Mouse (Mus musculus) leukemia stem cell, adult 10-12 weeks (primary cell): ENCODE results near the gene Ifi27l2b. TPM values are rescaled to one million over a fixed set of nuclear protein-coding genes. Genes with fewer than 3 reads are reported as not detected.

Experiments
- polyA plus RNA-seq: library from polyadenylated mRNA; stranded (reverse); fragments of >175 nt; gene quantifications from 2 replicates; pipeline ENCODE4 v1.2.3, GENCODE M21; 2012; ENCODE audit warnings: low replicate concordance

Gene Ifi27l2b
- not detected in 2 replicates for polyA plus RNA-seq

GRCm38 (mm10) chr12:103457140-103457539 lies at the start of gene Ifi27l2b:
Gene Ifi27l2b (minus strand): TSS chr12:103457223.

GRCm38 (mm10) chr12:103443524-103443923 lies 13.5 kb downstream of the Ifi27l2b start, which contains the start of gene Ifi27l2a:
Gene Ifi27l2a (minus strand): TSS chr12:103443680.

GRCm38 (mm10) chr12:103433986-103434731 lies 22.9 kb downstream of the Ifi27l2b start, which contains the start of gene Ifi27:
Gene Ifi27 (plus strand): TSS chr12:103434211.

GRCm38 (mm10) chr12:103425729-103426470 lies 31.1 kb downstream of the Ifi27l2b start, which contains the start of gene Ddx24:
Gene Ddx24 (minus strand): TSS chr12:103425830.

GRCm38 (mm10) chr12:103407720-103408119 lies 49.3 kb downstream of the Ifi27l2b start, which contains the start of gene 9330161L09Rik:
Gene 9330161L09Rik (minus strand): TSS chr12:103407820.

Other genes starting within 250 kb of the Ifi27l2b start
- gene Prima1, start 215.1 kb downstream of the Ifi27l2b start, polyA plus RNA-seq, result not detected in 2 replicates
- not detected in 2 replicates for gene Fam181a, start 146.2 kb downstream of the Ifi27l2b start, polyA plus RNA-seq
- gene Asb2, start 101.2 kb downstream of the Ifi27l2b start, polyA plus RNA-seq, result 27.6 and 43.7 TPM in 2 replicates
- gene Otub2, start 68.5 kb downstream of the Ifi27l2b start, polyA plus RNA-seq, result 6.9 and 11.8 TPM in 2 replicates
- gene 9330161L09Rik, start 49.4 kb downstream of the Ifi27l2b start, polyA plus RNA-seq, result not detected in 2 replicates
- 17.6 and 42.7 TPM in 2 replicates for gene Ddx24, start 31.4 kb downstream of the Ifi27l2b start, polyA plus RNA-seq
- 9.1 and 11.5 TPM in 2 replicates for gene Ifi27, start 23.0 kb downstream of the Ifi27l2b start, polyA plus RNA-seq
- 13.3 and 39.8 TPM in 2 replicates for gene Ifi27l2a, start 13.5 kb downstream of the Ifi27l2b start, polyA plus RNA-seq
- not detected in 2 replicates for gene Ppp4r4, start 75.1 kb upstream of the Ifi27l2b start, polyA plus RNA-seq
- gene Serpina10, start 174.2 kb upstream of the Ifi27l2b start, polyA plus RNA-seq, result not detected in 2 replicates
- gene Serpina6, start 200.0 kb upstream of the Ifi27l2b start, polyA plus RNA-seq, result not detected in 2 replicates
- not detected in 2 replicates for gene Serpina16, start 218.9 kb upstream of the Ifi27l2b start, polyA plus RNA-seq
- not detected in 2 replicates for gene Serpina1f, start 238.3 kb upstream of the Ifi27l2b start, polyA plus RNA-seq